Comparison of ENCODE assay signal across 13 mouse cellular contexts in genomic region chr3:96089882-96090489, GRCm38 (mm10). TPM values are rescaled to one million over a fixed set of nuclear protein-coding genes. Genes with fewer than 3 reads are reported as not detected.
DNase-seq lines count a peak whose midpoint lies in the region; ATAC-seq and TF ChIP-seq lines count a peak whose summit lies in the region.
"Had no signal": no experiment of that assay in that cellular context is flagged by ENCODE, and none has a peak within 500 bp of the region (broad histone marks: within the 10 kb centered on the region; RNA-seq: fewer than 3 reads in every experiment).

No protein-coding gene starts in this region.

- H3K27me3 ChIP-seq in CH12.LX (replicated peaks) = no peaks in the 10 kb centered on the region
- no peaks in the 10 kb centered on the region for H3K27me3 ChIP-seq in forebrain, embryonic 15.5 days
- H3K27me3 ChIP-seq: limb, embryonic 15.5 days had no signal

- WGBS in forebrain, embryonic 15.5 days = 64% methylated on average over 2 of the region's 2 CpGs

- no peak for TF ChIP-seq POLR2A in CH12.LX (IDR thresholded peaks at IDR 0.05; ENCODE audit: low read depth, low read length)

- DNase-seq in layer of hippocampus, adult 2 months (ENCODE audit: low spot score in 2 of 2) = no peak
- no peak for DNase-seq in layer of hippocampus, adult 18-20 months (ENCODE audit: low spot score in 2 of 2)
- DNase-seq in A20 (ENCODE audit: low read depth, low spot score) (peak; percentile 54), CH12.LX (ENCODE audit: extremely low read depth) (no peak)
- no peak for DNase-seq in layer of hippocampus, postnatal 25 days (ENCODE audit: extremely low spot score in 1 of 2, low spot score in 1 of 2)
- DNase-seq: cerebellum, adult 9-10 months; gastrocnemius, postnatal 14 days; heart, postnatal 14 days; kidney, adult 11 months had no signal

- no peak for TF ChIP-seq EP300 in CH12.LX (IDR thresholded peaks at IDR 0.05; ENCODE audit: low read length)

- no peak overlapping the region for H3K9ac ChIP-seq in CH12.LX (ENCODE audit: insufficient read depth, low read depth)
- H3K9ac ChIP-seq in forebrain, embryonic 15.5 days (replicated peaks) = no peak overlapping the region
- H3K9ac ChIP-seq: limb, embryonic 15.5 days had no signal

- H3K4me1 ChIP-seq in CH12.LX (ENCODE audit: control insufficient read depth in 1 of 2, insufficient read depth in 2 of 2) = peaks cover 3 to 6% of the 10 kb centered on the region in 2 experiments
- H3K4me1 ChIP-seq in forebrain, embryonic 15.5 days = no peaks in the 10 kb centered on the region
- H3K4me1 ChIP-seq: limb, embryonic 15.5 days had no signal

- dilution Hi-C loops in CH12.LX (cut with MboI; ENCODE audit: extremely low pct_ligation_motif_present, extremely low pct_unique_long_range_greater_than_20kb, low sequenced_read_pairs) = no loop called here

- 0 out of 2 replicates have a peak, but pooled peaks have one; percentile 51 for ATAC-seq in megakaryocyte, adult 5-6 weeks (ENCODE audit: poor library complexity, severe bottlenecking)
- no peak for ATAC-seq in forebrain, embryonic 15.5 days (replicated peaks)
- ATAC-seq: midbrain, embryonic 16.5 days had no signal

- TF ChIP-seq CTCF in layer of hippocampus, adult 2 months (conservative IDR thresholded peaks at IDR 0.05) = peak; percentile 59
- peak in 1 of 2 experiments; percentile 74; a peak in 2 of 4 replicates for TF ChIP-seq CTCF in CH12.LX (conservative IDR thresholded peaks at IDR 0.05 in 1 of 2, IDR thresholded peaks at IDR 0.05 in 1 of 2; ENCODE audit: low read depth in 2 of 2, low read length in 2 of 2)

- peaks cover 2% of the 10 kb centered on the region for H3K9me3 ChIP-seq in CH12.LX (replicated peaks; ENCODE audit: low read length)
- H3K9me3 ChIP-seq in forebrain, embryonic 15.5 days = no peaks in the 10 kb centered on the region
- H3K9me3 ChIP-seq: limb, embryonic 15.5 days had no signal

- no peaks in the 10 kb centered on the region for H3K36me3 ChIP-seq in CH12.LX (replicated peaks in 1 of 2; ENCODE audit: control insufficient read depth in 1 of 2, insufficient read depth in 1 of 2, low read length in 1 of 2)
- no peaks in the 10 kb centered on the region for H3K36me3 ChIP-seq in forebrain, embryonic 15.5 days
- H3K36me3 ChIP-seq: limb, embryonic 15.5 days had no signal

- TF ChIP-seq RAD21 in CH12.LX (IDR thresholded peaks at IDR 0.05; ENCODE audit: low read depth, low read length) = peak; percentile 76

- no peak overlapping the region for H3K27ac ChIP-seq in layer of hippocampus, adult 2 months
- no peak overlapping the region for H3K27ac ChIP-seq in CH12.LX (ENCODE audit: insufficient read depth, low read depth)
- H3K27ac ChIP-seq in forebrain, embryonic 15.5 days (replicated peaks) = no peak overlapping the region
- H3K27ac ChIP-seq: limb, embryonic 15.5 days had no signal

- no peak overlapping the region for H3K4me3 ChIP-seq in layer of hippocampus, adult 2 months
- no peak overlapping the region for H3K4me3 ChIP-seq in CH12.LX (replicated peaks in 1 of 3; ENCODE audit: low read depth in 2 of 3, low read length in 2 of 3, poor library complexity in 1 of 3)
- H3K4me3 ChIP-seq in forebrain, embryonic 15.5 days = no peak overlapping the region
- H3K4me3 ChIP-seq: limb, embryonic 15.5 days had no signal

- in situ Hi-C loops in CH12.LX (cut with MboI; ENCODE audit: low pct_ligation_motif_present, low pct_unique_long_range_greater_than_20kb, low sequenced_read_pairs) = loop anchor here (5.0 kb wide), 1 partner anchor 57 kb away; no protein-coding TSS in a partner anchor

- H3K4me2 ChIP-seq in CH12.LX (ENCODE audit: insufficient read depth, low read depth, poor library complexity, severe bottlenecking) = no peak overlapping the region
- no peak overlapping the region for H3K4me2 ChIP-seq in forebrain, embryonic 15.5 days (replicated peaks)
- H3K4me2 ChIP-seq: limb, embryonic 15.5 days had no signal

- no peaks in the 10 kb centered on the region for H3K79me2 ChIP-seq in CH12.LX (replicated peaks; ENCODE audit: control insufficient read depth, extremely low read depth, insufficient read depth, poor library complexity, severe bottlenecking)

TF ChIP-seq in CH12.LX, 34 proteins besides CTCF, POLR2A, EP300 and RAD21:
- TF ChIP-seq ZNF384 (IDR thresholded peaks at IDR 0.05; ENCODE audit: low read depth, low read length) (peak; percentile 60; the same call in 1 of the 2 replicates), MAX (IDR thresholded peaks at IDR 0.05; ENCODE audit: low read length) (no peak), ETS1 (conservative IDR thresholded peaks at IDR 0.05; ENCODE audit: low read depth, low read length) (no peak), SMC3 (IDR thresholded peaks at IDR 0.05; ENCODE audit: low read depth, low read length) (peak; percentile 83)

RNA-seq across cellular contexts. Expression of gene Otud7b, which starts 14.3 kb away (rescaled TPM):
- 10 to 100 TPM; 30.1 to 33.4 TPM for total RNA-seq in layer of hippocampus, adult 2 months (2021)
- total RNA-seq in layer of hippocampus, adult 18-20 months (2021) = 10 to 100 TPM; 40.1 to 40.8 TPM
- 14.4 and 14.9 TPM in 2 replicates for total RNA-seq in CH12.LX (2012; rRNA removed)
- 10.9 and 12.3 TPM in 2 replicates for total RNA-seq in CH12.LX (2014; rRNA removed)
- 17.7 and 18.7 TPM in 2 replicates for polyA plus RNA-seq in CH12.LX (2012; ENCODE audit: insufficient read length, low read depth)
- 1.2 and 1.3 TPM in 2 replicates for total RNA-seq in megakaryocyte, adult 5-6 weeks (2015)
- total RNA-seq in megakaryocyte, adult 5-6 weeks (2017) = 3.1 and 4.8 TPM in 2 replicates
- polyA plus RNA-seq in forebrain, embryonic 15.5 days (2015; fragmentation: Nextera tagmentation; extraction: Ambion mirVana) = 8.3 and 9.8 TPM in 2 replicates
- total RNA-seq in layer of hippocampus, postnatal 25 days (2021) = 10 to 100 TPM; 31.9 to 33.6 TPM

RNA-seq across cellular contexts. Expression of gene Vps45, which starts 31.7 kb away (rescaled TPM):
- 10 to 100 TPM; 45.5 to 48.3 TPM for total RNA-seq in layer of hippocampus, adult 2 months (2021)
- total RNA-seq in layer of hippocampus, adult 18-20 months (2021) = 10 to 100 TPM; 43.7 to 45.6 TPM
- 19.1 and 20.8 TPM in 2 replicates for total RNA-seq in CH12.LX (2012; rRNA removed)
- 16.8 and 19.6 TPM in 2 replicates for total RNA-seq in CH12.LX (2014; rRNA removed)
- polyA plus RNA-seq in CH12.LX (2012; ENCODE audit: insufficient read length, low read depth) = 14.5 and 16.2 TPM in 2 replicates
- total RNA-seq in megakaryocyte, adult 5-6 weeks (2015) = 23.8 and 31.2 TPM in 2 replicates
- 9.5 and 11.6 TPM in 2 replicates for total RNA-seq in megakaryocyte, adult 5-6 weeks (2017)
- 64.4 and 65.6 TPM in 2 replicates for polyA plus RNA-seq in forebrain, embryonic 15.5 days (2015; fragmentation: Nextera tagmentation; extraction: Ambion mirVana)
- 10 to 100 TPM; 42.2 to 45.0 TPM for total RNA-seq in layer of hippocampus, postnatal 25 days (2021)
